Mouse (Mus musculus): Measurements from ENCODE around the gene Gm8369. TPM values are rescaled to one million over a fixed set of nuclear protein-coding genes. Genes with fewer than 3 reads are reported as not detected.
"Not testable (repeated sequence)": the region's sequence is repeated elsewhere in the genome, so short reads cannot be mapped to it uniquely, and the experiment has no call there.

Gene Gm8369
- polyA plus RNA-seq, 1 experiment from 2014 or later, result not detected

- ATAC-seq (ENCODE audit: low read depth) (no peak), DNase-seq (no peak)
- Histone ChIP-seq H3K4me3 (replicated peaks) (no peak overlapping the region), H3K36me3 (no peaks in the 10 kb centered on the region), H3K27ac (no peak overlapping the region), H3K9me3 (replicated peaks) (no peaks in the 10 kb centered on the region), H3K4me1 (replicated peaks) (no peaks in the 10 kb centered on the region), H3K27me3 (no peaks in the 10 kb centered on the region), H3K4me2 (no peak overlapping the region), H3K9ac (no peak overlapping the region)
- 43% methylated on average over 3 of the region's 3 CpGs for WGBS (ENCODE audit: insufficient replicate concordance)
These were observed 1.4 kb upstream of the Gm8369 start for GRCm38 (mm10) chr19:11484388-11484787.

- Histone ChIP-seq H3K4me3 (replicated peaks) (no peak overlapping the region), H3K36me3 (no peaks in the 10 kb centered on the region), H3K27ac (no peak overlapping the region), H3K4me1 (replicated peaks) (no peaks in the 10 kb centered on the region), H3K27me3 (no peaks in the 10 kb centered on the region), H3K9ac (no peak overlapping the region), H3K9me3 (replicated peaks) (no peaks in the 10 kb centered on the region), H3K4me2 (no peak overlapping the region)
- ATAC-seq (ENCODE audit: low read depth) (no peak), DNase-seq (no peak)
- WGBS (ENCODE audit: insufficient replicate concordance), result 27% methylated on average over 3 of the region's 3 CpGs
These were observed 472 bp upstream of the Gm8369 start for GRCm38 (mm10) chr19:11485266-11485665.

DNA sequence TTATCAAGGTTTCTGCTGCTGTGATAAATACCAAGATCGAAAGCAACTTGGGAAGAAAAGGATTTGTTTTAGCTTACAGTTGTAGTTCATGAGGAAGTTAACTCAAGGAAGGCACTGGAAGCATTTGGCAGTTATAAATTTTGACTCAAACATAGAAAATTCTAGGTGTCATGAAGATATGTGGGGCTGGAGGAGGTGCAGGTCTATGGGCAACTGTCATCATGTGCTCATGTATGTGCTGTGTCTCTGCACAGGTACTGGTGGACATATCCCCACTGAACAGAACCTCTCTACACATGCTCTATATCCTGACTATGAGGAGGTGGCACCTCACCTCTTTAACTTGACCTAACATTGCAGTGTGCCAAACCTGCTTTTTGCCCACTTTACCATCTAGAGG lies 861 bp downstream of the Gm8369 start:
- Histone ChIP-seq H3K9ac (no peak overlapping the region), H3K4me1 (replicated peaks) (no peaks in the 10 kb centered on the region), H3K36me3 (no peaks in the 10 kb centered on the region), H3K27me3 (no peaks in the 10 kb centered on the region), H3K4me3 (replicated peaks) (no peak overlapping the region), H3K27ac (no peak overlapping the region), H3K4me2 (no peak overlapping the region), H3K9me3 (replicated peaks) (no peaks in the 10 kb centered on the region)
- ATAC-seq (ENCODE audit: low read depth) (no peak), DNase-seq (no peak)
- WGBS (ENCODE audit: insufficient replicate concordance), result 56% methylated on average over 1 of the region's 1 CpGs

DNA sequence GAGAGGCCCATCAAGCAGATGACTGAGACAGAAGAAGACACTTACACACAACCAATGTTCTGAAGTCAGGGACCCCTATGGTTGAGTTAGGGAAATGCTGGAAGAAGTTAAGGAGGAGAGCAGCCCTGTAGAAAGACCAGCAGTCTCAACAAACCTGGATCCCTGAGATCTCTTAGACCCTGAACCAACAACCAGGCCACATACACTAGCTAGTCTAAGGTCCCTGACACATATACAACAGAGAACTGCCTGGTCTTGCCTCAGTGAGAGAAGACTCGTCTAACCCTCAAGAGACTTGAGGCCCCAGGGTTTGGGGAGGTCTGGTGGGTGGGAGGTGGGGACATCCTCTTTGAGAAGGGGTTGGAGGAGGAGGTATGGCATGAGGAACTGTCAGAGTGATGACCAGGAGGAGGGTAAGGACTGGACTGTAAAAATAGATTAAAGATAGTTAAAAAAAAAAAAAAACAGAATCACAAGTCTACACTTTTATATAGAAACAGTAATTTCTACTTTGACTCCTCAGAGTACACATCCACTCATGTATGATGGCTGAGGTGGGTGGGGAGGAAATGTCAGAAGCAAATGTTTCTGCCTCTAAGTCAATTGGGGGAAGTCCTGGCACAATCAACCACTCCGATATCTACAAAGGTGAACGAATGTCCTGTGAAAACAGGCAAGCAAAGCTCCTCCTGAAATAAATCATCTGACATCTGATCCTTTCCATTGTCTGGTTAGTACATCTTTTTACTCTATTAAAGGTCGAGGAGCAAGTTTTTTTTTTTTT lies 5.9 kb downstream of the Gm8369 start:
- 44% methylated on average over 4 of the region's 4 CpGs for WGBS (ENCODE audit: insufficient replicate concordance)
- Histone ChIP-seq H3K4me1 (replicated peaks) (no peaks in the 10 kb centered on the region), H3K9me3 (replicated peaks) (no peaks in the 10 kb centered on the region), H3K9ac (no peak overlapping the region), H3K36me3 (no peaks in the 10 kb centered on the region), H3K27ac (no peak overlapping the region), H3K4me2 (no peak overlapping the region), H3K27me3 (no peaks in the 10 kb centered on the region), H3K4me3 (replicated peaks) (no peak overlapping the region)
- DNase-seq (no peak), ATAC-seq (ENCODE audit: low read depth) (no peak)

DNA sequence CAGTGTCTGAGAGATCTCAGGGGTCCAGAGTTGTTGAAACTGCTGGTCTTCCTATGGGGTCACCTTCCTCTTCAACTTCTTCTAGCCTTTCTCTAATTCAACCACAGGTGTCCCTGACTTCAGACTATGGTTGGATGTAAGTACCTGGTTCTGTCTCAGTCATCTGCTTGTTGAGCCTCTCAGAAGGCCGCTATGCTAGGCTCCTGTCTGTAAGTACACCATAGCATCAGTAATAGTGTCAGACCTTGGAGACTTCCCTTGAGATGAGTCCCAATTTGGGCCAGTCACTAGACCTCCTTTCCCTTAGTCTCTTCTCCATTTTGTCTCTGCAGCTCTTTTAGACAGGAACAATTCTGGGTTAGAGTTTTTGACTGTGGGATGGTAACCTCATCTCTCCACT lies 6.9 kb downstream of the Gm8369 start:
- ATAC-seq (ENCODE audit: low read depth) (no peak), DNase-seq (no peak)
- Histone ChIP-seq H3K36me3 (no peaks in the 10 kb centered on the region), H3K27ac (no peak overlapping the region), H3K4me3 (replicated peaks) (no peak overlapping the region), H3K9me3 (replicated peaks) (no peaks in the 10 kb centered on the region), H3K27me3 (no peaks in the 10 kb centered on the region), H3K4me2 (no peak overlapping the region), H3K9ac (no peak overlapping the region), H3K4me1 (replicated peaks) (no peaks in the 10 kb centered on the region)
- WGBS (ENCODE audit: insufficient replicate concordance), result 56% methylated on average over 1 of the region's 1 CpGs

- ATAC-seq (ENCODE audit: low read depth), result no peak
- no peak overlapping the region for H3K4me3 ChIP-seq (replicated peaks)
- H3K9me3 ChIP-seq (replicated peaks), result no peaks in the 10 kb centered on the region
- 66% methylated on average over 3 of the region's 3 CpGs for WGBS (ENCODE audit: insufficient replicate concordance)
- H3K27ac ChIP-seq, result no peak overlapping the region
- H3K4me1 ChIP-seq (replicated peaks), result no peaks in the 10 kb centered on the region
- no peak overlapping the region for H3K4me2 ChIP-seq
- H3K9ac ChIP-seq, result no peak overlapping the region
- no peak for DNase-seq
- no peaks in the 10 kb centered on the region for H3K36me3 ChIP-seq
- no peaks in the 10 kb centered on the region for H3K27me3 ChIP-seq
These were observed 8.8 kb downstream of the Gm8369 start for GRCm38 (mm10) chr19:11494519-11494918.

- Histone ChIP-seq H3K4me2 (no peak overlapping the region), H3K4me3 (replicated peaks) (no peak overlapping the region), H3K36me3 (no peaks in the 10 kb centered on the region), H3K9me3 (replicated peaks) (no peaks in the 10 kb centered on the region), H3K27me3 (no peaks in the 10 kb centered on the region), H3K4me1 (replicated peaks) (no peaks in the 10 kb centered on the region), H3K27ac (no peak overlapping the region), H3K9ac (no peak overlapping the region)
- ATAC-seq (ENCODE audit: low read depth) (no peak), DNase-seq (no peak)
- WGBS (ENCODE audit: insufficient replicate concordance), result 60% methylated on average over 6 of the region's 6 CpGs
These were observed 10.6 kb downstream of the Gm8369 start for GRCm38 (mm10) chr19:11496361-11496760.

DNA sequence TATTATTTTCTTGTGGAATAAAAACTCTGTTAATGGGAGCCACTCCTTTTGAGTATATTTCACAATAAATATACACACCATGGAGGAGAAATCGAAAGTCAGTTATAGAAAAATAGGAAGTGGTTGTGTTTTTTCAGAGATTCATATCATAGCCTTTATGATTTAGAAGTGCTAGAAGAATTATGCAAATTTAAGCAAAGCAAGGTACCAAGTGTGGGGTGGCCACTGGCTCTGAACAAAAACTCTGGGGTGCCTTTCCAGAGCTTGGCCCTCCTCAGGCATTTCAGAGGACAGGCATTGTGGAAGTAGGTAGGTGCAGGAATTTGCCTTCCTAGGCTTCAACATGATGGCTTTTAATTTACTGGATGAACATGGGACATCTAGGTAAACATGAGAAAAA lies 11.6 kb downstream of the Gm8369 start:
- H3K4me1 ChIP-seq (replicated peaks); H3K4me3 ChIP-seq (replicated peaks); ATAC-seq (ENCODE audit: low read depth); H3K27ac ChIP-seq; H3K27me3 ChIP-seq; H3K4me2 ChIP-seq; H3K36me3 ChIP-seq; H3K9ac ChIP-seq; H3K9me3 ChIP-seq (replicated peaks); DNase-seq: not testable (repeated sequence)
- 46% methylated on average over 1 of the region's 1 CpGs for WGBS (ENCODE audit: insufficient replicate concordance)

- H3K27me3 ChIP-seq, result no peaks in the 10 kb centered on the region
- ATAC-seq (ENCODE audit: low read depth) (no peak), DNase-seq (no peak)
- 55% methylated on average over 1 of the region's 1 CpGs for WGBS (ENCODE audit: insufficient replicate concordance)
- no peaks in the 10 kb centered on the region for H3K9me3 ChIP-seq (replicated peaks)
- H3K27ac ChIP-seq, result no peak overlapping the region
- H3K36me3 ChIP-seq, result no peaks in the 10 kb centered on the region
- H3K4me2 ChIP-seq, result no peak overlapping the region
- H3K4me3 ChIP-seq (replicated peaks), result no peak overlapping the region
- no peak overlapping the region for H3K9ac ChIP-seq
- no peaks in the 10 kb centered on the region for H3K4me1 ChIP-seq (replicated peaks)
These were observed 15.1 kb downstream of the Gm8369 start for GRCm38 (mm10) chr19:11500796-11501195.

- Histone ChIP-seq H3K4me2 (no peak overlapping the region), H3K27me3 (no peaks in the 10 kb centered on the region), H3K9me3 (replicated peaks) (no peaks in the 10 kb centered on the region), H3K4me1 (replicated peaks) (no peaks in the 10 kb centered on the region), H3K27ac (no peak overlapping the region), H3K36me3 (no peaks in the 10 kb centered on the region), H3K4me3 (replicated peaks) (no peak overlapping the region), H3K9ac (no peak overlapping the region)
- no peak for ATAC-seq (ENCODE audit: low read depth)
- 54% methylated on average over 4 of the region's 4 CpGs for WGBS (ENCODE audit: insufficient replicate concordance)
- DNase-seq, result no peak
These were observed 15.6 kb downstream of the Gm8369 start for GRCm38 (mm10) chr19:11501326-11501725.

DNA sequence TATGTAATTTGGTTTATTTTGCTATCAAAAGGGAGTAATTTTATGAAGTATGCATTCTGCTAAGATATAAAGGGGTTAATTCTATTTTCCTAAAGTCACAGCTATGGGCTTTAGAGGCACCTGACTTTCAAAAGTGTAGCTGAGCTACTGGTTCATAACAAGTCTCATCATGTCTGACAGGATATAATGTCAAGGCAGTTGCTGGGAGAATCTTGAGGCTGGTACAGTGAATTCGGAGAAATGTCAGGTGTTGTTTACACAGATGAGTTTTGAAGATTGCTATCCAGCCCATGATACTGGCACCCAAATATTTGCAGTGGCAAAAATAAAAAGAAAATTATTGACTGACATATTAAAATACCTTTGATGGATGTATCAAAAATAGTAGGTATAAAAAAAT lies 19.1 kb downstream of the Gm8369 start:
- DNase-seq (no peak), ATAC-seq (ENCODE audit: low read depth) (no peak)
- Histone ChIP-seq H3K4me2 (no peak overlapping the region), H3K9ac (no peak overlapping the region), H3K27me3 (no peaks in the 10 kb centered on the region), H3K4me1 (replicated peaks) (no peaks in the 10 kb centered on the region), H3K4me3 (replicated peaks) (no peak overlapping the region), H3K36me3 (no peaks in the 10 kb centered on the region), H3K9me3 (replicated peaks) (no peaks in the 10 kb centered on the region), H3K27ac (no peak overlapping the region)
- WGBS (ENCODE audit: insufficient replicate concordance), result 54% methylated on average over 1 of the region's 1 CpGs

DNA sequence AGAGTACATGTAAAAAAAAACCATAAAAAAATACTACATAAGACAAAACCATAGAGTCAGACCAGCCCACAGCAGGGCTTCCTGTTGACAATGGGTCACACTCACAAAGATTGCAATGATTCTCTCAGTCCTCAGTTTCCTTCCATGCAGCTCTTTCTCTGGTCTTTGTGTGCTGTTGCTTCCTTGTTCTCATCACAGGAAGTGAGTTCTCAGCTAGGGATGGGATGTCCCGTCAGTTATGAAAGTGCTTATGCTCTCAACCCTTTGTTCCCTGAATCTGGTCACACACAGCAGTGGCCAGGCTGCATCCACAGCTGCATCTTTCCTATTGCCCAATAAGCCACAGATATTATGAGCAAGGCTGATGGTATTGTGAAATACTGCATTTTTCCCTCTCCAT lies 27.7 kb downstream of the Gm8369 start:
- no peaks in the 10 kb centered on the region for H3K27me3 ChIP-seq
- H3K4me1 ChIP-seq (replicated peaks), result no peaks in the 10 kb centered on the region
- no peak overlapping the region for H3K4me3 ChIP-seq (replicated peaks)
- WGBS (ENCODE audit: insufficient replicate concordance), result 10% methylated on average over 1 of the region's 1 CpGs
- ATAC-seq (ENCODE audit: low read depth) (no peak), DNase-seq (peak; percentile 2)
- H3K36me3 ChIP-seq, result no peaks in the 10 kb centered on the region
- H3K27ac ChIP-seq, result no peak overlapping the region
- no peak overlapping the region for H3K9ac ChIP-seq
- H3K4me2 ChIP-seq, result no peak overlapping the region
- H3K9me3 ChIP-seq (replicated peaks), result no peaks in the 10 kb centered on the region

Measured in liver, embryonic 13.5 days (tissue).